Mouse (Mus musculus) spleen, postnatal 0 days (tissue): ENCODE measurements around the gene Myadml2. TPM values are rescaled to one million over a fixed set of nuclear protein-coding genes. Genes with fewer than 3 reads are reported as not detected.

Experiments used
- polyA plus RNA-seq: library from polyadenylated mRNA; unstranded; fragments of >200 nt; fragmentation: Nextera tagmentation; extraction: Ambion mirVana; gene quantifications from 2 replicates; pipeline ENCODE4 v1.2.1, GENCODE M21; 2015

The Myadml2 gene
- 0.23 and 0.29 TPM in 2 replicates for polyA plus RNA-seq

DNA sequence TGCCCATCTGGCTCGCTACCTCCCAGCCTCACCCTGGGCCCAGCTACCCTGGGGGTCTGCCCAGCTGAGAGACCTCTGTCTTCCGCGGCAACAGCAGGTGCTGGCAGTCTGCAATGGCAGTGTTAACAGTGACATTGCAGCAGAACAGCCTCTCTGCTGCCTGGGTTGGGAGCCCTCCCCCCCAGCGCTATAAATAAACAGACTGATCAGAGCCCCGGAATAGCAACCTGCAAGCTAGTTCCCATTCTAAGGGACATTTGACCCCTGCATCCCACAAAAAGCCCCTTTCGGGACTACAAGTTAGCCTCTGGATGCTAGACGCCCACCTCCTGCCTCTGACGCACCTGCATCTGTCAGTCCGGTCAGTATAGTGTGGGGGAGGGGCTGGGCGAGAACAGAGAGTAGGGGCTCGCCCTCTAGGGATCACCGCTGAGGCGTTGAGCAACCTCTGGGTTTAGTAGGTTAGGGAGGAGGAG lies at the start of gene Myadml2:
Gene Myadml2, minus strand, starts transcription at position 158 of the 476 bp plus-strand sequence.

DNA sequence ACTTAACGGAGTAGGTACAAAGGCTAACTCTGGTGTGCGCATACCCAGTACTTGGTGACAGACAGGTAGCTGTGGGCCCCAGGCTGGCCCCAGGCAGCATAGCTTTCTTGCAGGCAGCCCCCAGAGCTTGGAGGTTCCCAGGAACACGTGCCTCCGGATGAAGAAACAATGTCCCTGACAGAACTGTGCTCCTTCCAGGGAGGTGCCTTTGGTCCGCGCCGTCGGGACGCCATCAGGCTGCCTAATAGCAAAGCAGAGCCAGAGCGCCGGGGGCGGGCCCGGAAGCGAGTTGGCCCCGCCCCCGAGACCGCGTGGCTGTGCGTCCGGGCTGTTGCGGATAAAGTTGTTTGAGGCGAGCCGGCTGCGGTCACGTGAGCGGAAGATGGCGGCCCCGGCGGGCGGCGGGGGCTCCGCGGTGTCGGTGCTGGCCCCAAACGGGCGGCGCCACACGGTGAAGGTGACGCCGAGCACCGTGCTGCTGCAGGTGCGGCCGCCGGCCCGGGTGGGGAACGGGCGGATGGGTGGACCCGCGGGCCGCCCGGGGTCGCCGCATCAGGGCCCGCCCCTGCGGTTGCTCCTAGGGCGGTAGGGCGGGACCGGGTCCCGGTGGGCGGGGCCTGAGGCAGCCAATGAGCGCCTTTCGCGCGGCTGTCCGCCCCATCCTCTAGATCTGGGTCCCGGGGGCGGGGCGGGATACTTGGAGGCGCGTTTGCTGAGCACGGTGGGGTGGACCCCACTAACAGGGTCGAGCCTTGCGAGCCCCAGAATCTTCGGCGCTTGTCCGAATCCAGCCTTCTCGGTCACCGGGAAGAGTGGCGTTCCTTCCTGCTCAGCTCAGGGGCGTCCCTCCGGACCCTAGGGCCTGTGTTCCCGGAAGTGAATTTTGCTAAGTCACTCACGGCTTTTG lies 25.0 kb upstream of the Myadml2 start, which contains the start of gene Aspscr1:
Gene Aspscr1, plus strand, starts transcription at position 287 of the 907 bp plus-strand sequence.

DNA sequence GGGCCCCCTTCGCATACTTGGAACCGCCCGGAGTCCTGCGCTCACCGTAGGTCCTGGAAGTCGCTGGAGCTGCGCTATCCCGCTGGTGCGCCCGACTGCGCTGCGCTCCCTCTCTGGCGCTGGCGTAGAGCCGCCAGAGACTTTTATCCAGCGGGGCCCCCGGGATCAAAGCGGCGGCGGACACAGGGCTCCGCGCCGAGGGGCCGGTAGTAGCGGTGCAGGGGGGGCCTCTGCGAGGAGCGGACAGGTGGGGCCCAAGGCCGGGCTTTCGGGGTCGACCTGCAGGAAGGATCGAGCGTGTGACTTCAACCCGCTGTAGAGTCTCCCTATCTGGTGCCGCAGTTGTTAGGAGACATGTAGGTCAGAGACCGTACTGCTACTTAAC lies 13.1 kb upstream of the Myadml2 start, which contains the start of gene Notum:
Gene Notum, minus strand, starts transcription at position 100 of the 385 bp plus-strand sequence.

DNA sequence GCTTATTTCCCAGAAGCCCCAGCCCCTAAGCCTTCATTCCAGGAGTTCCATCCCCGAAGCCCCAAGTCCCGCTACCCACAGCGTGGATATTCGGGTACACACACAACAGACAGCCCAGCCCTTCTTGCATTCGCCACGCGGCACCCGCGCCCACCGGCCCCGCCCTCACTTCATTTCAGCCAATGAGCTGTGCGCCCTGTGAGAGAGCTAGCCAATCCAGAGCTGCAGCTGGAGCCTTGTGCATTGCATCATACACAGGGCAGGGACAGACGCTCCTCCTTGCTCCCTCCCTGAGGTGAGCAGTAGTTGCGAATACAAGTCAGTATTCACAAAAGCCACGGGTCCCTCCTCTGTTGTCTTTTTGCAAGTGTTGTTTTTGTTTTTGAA lies 4.4 kb downstream of the Myadml2 start, which contains the start of gene Pycr1:
Gene Pycr1, minus strand, starts transcription at position 169 of the 387 bp plus-strand sequence.

DNA sequence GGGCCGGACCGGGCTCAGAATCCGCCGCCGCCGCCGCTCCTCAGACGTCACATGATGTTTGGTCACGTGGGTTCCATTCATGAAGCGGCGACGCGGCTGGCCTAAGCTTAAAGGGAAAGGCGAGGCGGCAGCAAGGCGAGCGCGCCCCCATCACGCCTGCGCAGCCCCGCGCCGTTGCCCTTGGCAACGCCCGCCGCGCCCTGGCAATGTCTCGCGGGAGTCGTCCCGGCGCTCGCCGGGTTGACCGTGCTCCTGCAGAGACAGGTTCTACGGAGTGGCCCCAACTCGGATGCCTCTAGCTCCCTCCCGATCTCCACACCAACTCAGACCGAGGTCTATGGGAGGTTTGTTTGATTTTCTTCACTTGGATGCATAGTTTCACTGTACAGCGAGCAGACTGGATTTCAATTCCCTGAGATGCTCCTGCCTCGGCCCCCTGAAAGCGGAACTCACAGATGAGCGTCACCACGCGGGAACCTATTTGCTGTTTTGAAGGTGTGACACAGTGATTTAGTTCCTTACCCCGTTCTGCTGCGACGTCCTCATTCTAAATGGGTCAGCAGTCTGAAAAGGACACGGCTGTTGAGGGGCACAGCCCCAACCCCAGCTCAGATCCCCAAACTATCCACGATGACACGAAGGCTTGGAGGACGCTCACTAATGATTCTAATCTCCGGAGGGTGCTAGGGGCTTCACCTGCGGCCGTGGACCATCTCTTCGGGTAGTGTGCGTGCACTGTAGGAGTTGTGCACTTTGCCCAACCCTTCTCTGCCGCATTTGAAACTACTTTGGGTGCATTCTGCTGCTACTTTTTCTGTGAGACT lies 14.2 kb downstream of the Myadml2 start, which contains the start of gene Mafg:
Gene Mafg, minus strand, starts transcription at position 81 of the 824 bp plus-strand sequence.

DNA sequence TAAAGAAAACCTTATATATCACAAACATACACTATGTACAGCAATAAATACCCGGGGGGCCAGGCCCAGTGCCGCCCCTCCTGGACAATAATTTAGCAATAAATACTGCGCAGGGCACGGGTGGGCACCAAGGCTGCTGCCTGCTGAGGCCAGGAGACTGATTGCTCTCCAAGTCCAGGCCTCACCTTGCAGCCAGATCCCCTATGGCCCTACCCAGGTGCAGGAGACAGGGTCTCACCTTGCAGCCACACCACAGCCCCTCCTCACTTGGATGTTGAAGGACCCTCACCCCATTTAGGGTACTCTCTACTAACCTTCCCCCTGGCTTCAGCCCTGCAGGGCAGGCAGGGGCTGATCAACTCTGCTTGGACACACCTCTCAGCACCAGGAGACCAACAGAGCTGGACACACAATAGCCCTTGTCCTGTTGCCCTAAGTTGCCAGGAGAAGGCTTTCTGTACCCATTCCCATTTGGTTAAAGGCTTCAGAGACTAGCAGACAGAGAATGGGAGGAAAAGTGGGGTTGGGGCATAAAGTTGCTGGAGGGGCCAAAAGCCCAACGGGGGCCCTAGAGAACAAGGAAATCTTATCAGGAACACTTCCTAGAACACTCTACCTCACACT lies 22.7 kb downstream of the Myadml2 start, which contains the start of gene Sirt7:
Gene Sirt7, minus strand, starts transcription at position 89 of the 624 bp plus-strand sequence.

DNA sequence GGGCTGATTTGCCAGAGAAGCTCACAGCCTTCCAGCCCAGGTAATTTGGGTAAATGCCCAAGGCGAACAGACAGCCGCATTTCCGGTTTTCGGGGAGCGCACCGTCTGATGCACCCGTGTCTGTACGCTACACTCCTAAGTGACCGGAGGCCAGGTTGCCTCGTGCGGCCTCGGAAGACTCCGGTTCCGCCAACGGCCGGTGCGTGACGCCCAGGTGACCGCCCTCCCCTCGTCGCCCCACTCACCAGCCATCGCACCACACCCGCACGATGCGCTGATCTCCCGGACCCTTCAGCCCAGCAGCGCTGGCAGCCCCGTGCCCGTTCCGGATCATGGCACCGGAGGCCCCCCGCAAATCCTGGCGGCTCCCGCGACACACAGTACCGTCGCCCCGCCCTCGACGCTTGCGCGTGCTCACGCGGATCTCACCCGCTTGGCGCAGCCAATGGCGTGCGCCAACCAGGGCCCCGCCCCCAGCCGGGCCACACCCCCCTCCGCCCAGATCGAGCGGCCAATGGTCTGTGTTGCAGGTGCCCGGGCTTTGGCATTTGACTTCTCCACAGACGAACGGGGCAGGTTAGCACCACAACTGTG lies 30.3 kb downstream of the Myadml2 start, which contains the start of gene Pcyt2:
Gene Pcyt2, minus strand, starts transcription at position 418 of the 594 bp plus-strand sequence.

DNA sequence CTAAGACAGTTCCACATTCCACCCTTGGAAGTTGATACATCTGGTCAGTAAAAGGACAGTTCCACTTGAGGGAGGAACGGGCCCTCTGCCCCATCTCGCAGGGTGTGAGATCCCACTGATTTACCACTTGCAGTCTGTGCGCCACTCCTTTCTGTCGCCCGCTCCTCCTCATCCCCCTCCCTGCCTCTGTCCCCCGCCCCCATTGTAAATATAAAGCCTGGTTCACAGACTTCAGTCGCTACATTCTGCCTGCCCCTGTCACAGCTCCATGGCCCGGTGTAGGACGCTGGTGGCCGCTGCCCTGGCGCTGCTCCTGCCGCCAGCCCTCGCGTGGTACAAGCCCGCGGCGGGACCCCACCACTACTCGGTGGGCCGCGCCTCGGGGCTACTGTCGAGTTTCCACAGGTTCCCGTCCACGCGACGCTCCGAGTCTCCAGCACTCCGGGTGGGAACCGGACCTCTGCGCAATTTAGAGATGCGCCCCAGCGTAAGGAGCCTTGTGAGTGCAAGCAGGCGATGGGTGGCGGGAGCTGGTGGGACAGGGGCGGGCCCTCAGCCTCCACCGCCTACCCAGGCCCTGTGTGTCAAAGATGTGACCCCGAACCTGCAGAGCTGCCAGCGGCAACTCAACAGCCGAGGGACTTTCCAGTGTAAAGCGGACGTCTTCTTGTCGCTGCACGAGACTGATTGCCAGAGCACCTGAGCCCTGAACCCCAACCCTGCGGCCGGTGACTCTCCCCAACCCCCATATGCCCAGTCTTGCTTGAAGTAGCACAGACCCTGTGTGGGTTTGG lies 39.5 kb downstream of the Myadml2 start, which contains the start of gene Npb:
Gene Npb, plus strand, starts transcription at position 237 of the 794 bp plus-strand sequence.

DNA sequence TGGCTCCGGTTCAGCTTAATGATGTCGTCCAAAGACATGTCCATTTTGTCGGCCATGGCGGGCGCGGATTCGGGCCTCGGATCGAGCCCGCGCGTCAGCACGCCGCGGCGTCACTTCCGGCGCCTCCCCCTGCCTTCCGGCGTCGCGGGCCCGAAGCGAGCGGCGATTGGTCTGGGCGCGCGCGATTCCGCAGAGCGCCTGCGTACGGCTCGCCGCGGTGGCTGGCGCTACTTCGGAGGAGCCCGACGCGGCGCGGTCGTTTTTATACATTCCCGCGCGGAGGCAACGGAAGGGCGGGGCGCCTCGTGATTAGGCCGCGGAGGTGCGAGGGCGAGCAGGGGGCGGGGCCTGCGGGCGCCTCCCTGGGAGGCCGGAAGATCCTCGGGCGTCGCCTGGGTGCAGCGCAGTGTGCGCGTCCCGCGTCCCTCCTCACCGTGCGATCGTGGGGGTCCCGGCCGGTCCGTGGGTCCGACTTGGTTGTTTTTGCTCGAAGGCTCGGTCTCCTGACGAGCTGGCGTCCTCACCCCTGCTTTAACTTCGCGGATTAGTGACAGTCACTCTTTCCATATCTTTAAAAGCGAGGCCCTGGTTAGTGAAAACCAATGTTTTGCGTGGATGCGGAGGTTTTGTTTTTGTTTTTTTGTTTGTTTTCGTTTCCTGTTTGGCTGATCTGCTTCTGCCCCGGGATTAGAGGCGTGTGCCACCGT lies 49.5 kb downstream of the Myadml2 start, which contains the start of the genes Alyref and Anapc11:
Gene Alyref, minus strand, starts transcription at position 83 of the 707 bp plus-strand sequence.
Gene Anapc11, plus strand, starts transcription at position 139 of the 707 bp plus-strand sequence.

Other genes starting within 250 kb of the Myadml2 start
- 19.0 and 19.5 TPM in 2 replicates for gene Nploc4, start 210.4 kb downstream of the Myadml2 start, polyA plus RNA-seq
- 0.07 TPM in 1 of 2 replicates, not detected in the other for gene Tspan10, start 205.5 kb downstream of the Myadml2 start, polyA plus RNA-seq
- gene Pde6g, start 194.7 kb downstream of the Myadml2 start, polyA plus RNA-seq, result 0.12 and 0.16 TPM in 2 replicates
- gene Oxld1, start 190.1 kb downstream of the Myadml2 start, polyA plus RNA-seq, result 11.2 and 15.7 TPM in 2 replicates
- gene Ccdc137, start 190.0 kb downstream of the Myadml2 start, polyA plus RNA-seq, result 24.2 and 24.8 TPM in 2 replicates
- gene Arl16, start 180.6 kb downstream of the Myadml2 start, polyA plus RNA-seq, result 22.7 TPM in 2 replicates
- gene Mrpl12, start 163.5 kb downstream of the Myadml2 start, polyA plus RNA-seq, result 99.2 and 107 TPM in 2 replicates
- 16.9 and 18.6 TPM in 2 replicates for gene Slc25a10, start 156.3 kb downstream of the Myadml2 start, polyA plus RNA-seq
- gene Gcgr, start 117.5 kb downstream of the Myadml2 start, polyA plus RNA-seq, result 0.13 TPM in 1 of 2 replicates, not detected in the other
- gene Mcrip1, start 98.4 kb downstream of the Myadml2 start, polyA plus RNA-seq, result 76.2 and 89.7 TPM in 2 replicates
- gene Ppp1r27, start 97.0 kb downstream of the Myadml2 start, polyA plus RNA-seq, result not detected in 2 replicates
- 206 and 241 TPM in 2 replicates for gene P4hb, start 74.9 kb downstream of the Myadml2 start, polyA plus RNA-seq
- gene Arhgdia, start 66.5 kb downstream of the Myadml2 start, polyA plus RNA-seq, result 234 and 266 TPM in 2 replicates
- gene Alyref, start 49.8 kb downstream of the Myadml2 start, polyA plus RNA-seq, result 381 and 432 TPM in 2 replicates
- gene Anapc11, start 49.7 kb downstream of the Myadml2 start, polyA plus RNA-seq, result 120 and 128 TPM in 2 replicates
- gene Npb, start 39.7 kb downstream of the Myadml2 start, polyA plus RNA-seq, result 2.7 and 5.2 TPM in 2 replicates
- gene Pcyt2, start 30.2 kb downstream of the Myadml2 start, polyA plus RNA-seq, result 48.5 and 54.1 TPM in 2 replicates
- 49.4 and 54.1 TPM in 2 replicates for gene Sirt7, start 22.9 kb downstream of the Myadml2 start, polyA plus RNA-seq
- 40.0 and 41.2 TPM in 2 replicates for gene Mafg, start 14.6 kb downstream of the Myadml2 start, polyA plus RNA-seq
- 3.5 and 5.2 TPM in 2 replicates for gene Pycr1, start 4.4 kb downstream of the Myadml2 start, polyA plus RNA-seq
- gene Notum, start 13.0 kb upstream of the Myadml2 start, polyA plus RNA-seq, result not detected in 2 replicates
- gene Aspscr1, start 24.8 kb upstream of the Myadml2 start, polyA plus RNA-seq, result 60.0 and 64.9 TPM in 2 replicates
- gene Cenpx, start 65.6 kb upstream of the Myadml2 start, polyA plus RNA-seq, result 143 and 147 TPM in 2 replicates
- 12.3 and 13.8 TPM in 2 replicates for gene Lrrc45, start 65.8 kb upstream of the Myadml2 start, polyA plus RNA-seq
- gene Rac3, start 73.3 kb upstream of the Myadml2 start, polyA plus RNA-seq, result 3.1 and 3.6 TPM in 2 replicates
- 9.0 and 14.8 TPM in 2 replicates for gene Dcxr, start 79.1 kb upstream of the Myadml2 start, polyA plus RNA-seq
- gene Cbr2, start 84.0 kb upstream of the Myadml2 start, polyA plus RNA-seq, result 1.2 and 3.8 TPM in 2 replicates
- gene Hmga1b, start 114.6 kb upstream of the Myadml2 start, polyA plus RNA-seq, result 3.8 and 5.0 TPM in 2 replicates
- 11.9 and 13.8 TPM in 2 replicates for gene Rfng, start 136.0 kb upstream of the Myadml2 start, polyA plus RNA-seq
- 73.2 and 75.4 TPM in 2 replicates for gene Gps1, start 136.1 kb upstream of the Myadml2 start, polyA plus RNA-seq
- gene Dus1l, start 148.2 kb upstream of the Myadml2 start, polyA plus RNA-seq, result 58.0 and 60.3 TPM in 2 replicates
- 7.5 and 8.1 TPM in 2 replicates for gene Fasn, start 176.4 kb upstream of the Myadml2 start, polyA plus RNA-seq